Mouse (Mus musculus) embryonic facial prominence, embryonic 13.5 days (tissue): ENCODE results near the gene Mcmbp. TPM values are rescaled to one million over a fixed set of nuclear protein-coding genes. Genes with fewer than 3 reads are reported as not detected.

ENCODE experiments used
- ATAC-seq: fragments of 200-750 bp; cut with Nextera tagmentation; 2 replicates; pipeline ENCODE4 v1.8.0; 2017; ENCODE audit warnings: low read depth; ENCODE audit not compliant: insufficient number of reproducible peaks, insufficient read depth, low FRiP score, low TSS enrichment
- H3K27ac ChIP-seq: fragments of 300-500 bp; sonication (generic); 2 replicates; pipeline ENCODE4 v1.5.1; 2015; ENCODE audit warnings: moderate library complexity, mild to moderate bottlenecking, inconsistent platforms
- H3K27me3 ChIP-seq: fragments of 300-500 bp; sonication (generic); 2 replicates; pipeline ENCODE4 v1.6.1; 2015; ENCODE audit warnings: mild to moderate bottlenecking, inconsistent platforms
- H3K36me3 ChIP-seq: fragments of 300-500 bp; sonication (generic); 2 replicates; pipeline ENCODE4 v1.6.1; 2015; ENCODE audit warnings: mild to moderate bottlenecking, inconsistent platforms
- H3K4me1 ChIP-seq: fragments of 300-500 bp; sonication (generic); 2 replicates; pipeline ENCODE4 v1.6.1; 2015; ENCODE audit warnings: inconsistent platforms
- H3K4me2 ChIP-seq: fragments of 300-500 bp; sonication (generic); 2 replicates; pipeline ENCODE4 v1.6.1; 2015; ENCODE audit warnings: moderate library complexity, mild to moderate bottlenecking, inconsistent platforms
- H3K4me3 ChIP-seq: fragments of 300-500 bp; sonication (generic); 2 replicates; pipeline ENCODE4 v1.5.1; 2015; ENCODE audit warnings: mild to moderate bottlenecking, inconsistent platforms
- H3K9ac ChIP-seq: fragments of 300-500 bp; sonication (generic); 2 replicates; pipeline ENCODE4 v1.6.1; 2015; ENCODE audit warnings: mild to moderate bottlenecking, inconsistent platforms
- H3K9me3 ChIP-seq: fragments of 300-500 bp; sonication (generic); 2 replicates; pipeline ENCODE4 v1.6.1; 2016; ENCODE audit warnings: inconsistent platforms
- WGBS: fragments of 180-500 bp; shearing (Covaris S2); methylation state at CpG from one replicate; pipeline ENCODE4 v1.1.7; 2015; ENCODE audit warnings: mixed read lengths; 5-methylcytosine and 5-hydroxymethylcytosine counted together
- polyA plus RNA-seq: library from polyadenylated mRNA; unstranded; fragments of >200 nt; fragmentation: Nextera tagmentation; extraction: Ambion mirVana; gene quantifications from 2 replicates; pipeline ENCODE4 v1.2.1, GENCODE M21; 2015

Gene Mcmbp
- polyA plus RNA-seq, 1 experiment from 2014 or later: 70.8 TPM

DNA sequence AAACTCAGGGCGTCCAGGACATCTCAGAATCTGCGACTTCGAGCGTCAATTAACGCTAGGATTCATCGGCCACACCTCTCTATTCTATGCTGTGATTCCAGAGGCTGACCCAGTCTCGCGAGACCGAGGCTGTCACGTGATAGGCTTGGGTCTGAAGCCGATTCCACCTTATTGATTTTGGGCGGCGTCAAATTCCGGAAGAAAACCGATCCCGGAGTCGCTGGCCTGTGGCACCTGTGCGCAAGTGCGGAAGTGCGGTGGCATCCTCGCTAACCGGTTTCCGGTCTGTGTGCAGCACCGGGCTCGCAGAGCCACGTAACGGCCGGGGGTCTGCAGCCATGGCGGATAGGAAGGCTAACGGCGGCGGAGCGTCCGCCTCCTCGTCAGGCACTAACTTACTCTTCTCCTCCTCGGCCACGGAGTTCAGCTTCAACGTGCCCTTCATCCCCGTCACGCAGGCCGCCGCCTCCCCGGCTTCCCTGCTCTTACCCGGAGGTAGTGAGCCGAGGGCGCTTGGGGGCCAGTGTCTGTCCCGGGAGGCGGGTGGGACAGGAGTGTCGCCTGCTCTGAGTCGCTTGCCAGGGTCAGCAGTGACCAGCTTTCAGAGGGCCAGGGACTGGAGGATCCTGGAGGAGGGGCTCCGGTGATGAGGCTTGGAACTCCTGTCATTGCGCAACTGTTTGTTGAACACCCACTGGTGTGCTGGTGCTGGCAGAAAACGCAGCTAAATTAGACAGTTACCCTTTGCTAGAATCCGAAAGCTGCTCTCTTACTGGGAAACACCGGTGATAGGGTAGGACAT lies 4.6 kb upstream of the Mcmbp start, which contains the start of gene Sec23ip:
Gene Sec23ip, plus strand, starts transcription at position 260 of the 802 bp plus-strand sequence.
- Histone ChIP-seq H3K9me3 (no peaks in the 10 kb centered on the region), H3K27ac (peak within 1 kb of the TSS; percentile 74), H3K4me3 (peak within 1 kb of the TSS; percentile 99), H3K36me3 (peaks cover under 1% of the 10 kb centered on the region), H3K9ac (peak within 1 kb of the TSS; percentile 94), H3K4me2 (peak within 1 kb of the TSS; percentile 83), H3K4me1 (peaks cover 31% of the 10 kb centered on the region), H3K27me3 (peaks cover 5% of the 10 kb centered on the region)
- ATAC-seq: peak; percentile 84
- under 1% methylated on average over 55 of the region's 55 CpGs for WGBS

DNA sequence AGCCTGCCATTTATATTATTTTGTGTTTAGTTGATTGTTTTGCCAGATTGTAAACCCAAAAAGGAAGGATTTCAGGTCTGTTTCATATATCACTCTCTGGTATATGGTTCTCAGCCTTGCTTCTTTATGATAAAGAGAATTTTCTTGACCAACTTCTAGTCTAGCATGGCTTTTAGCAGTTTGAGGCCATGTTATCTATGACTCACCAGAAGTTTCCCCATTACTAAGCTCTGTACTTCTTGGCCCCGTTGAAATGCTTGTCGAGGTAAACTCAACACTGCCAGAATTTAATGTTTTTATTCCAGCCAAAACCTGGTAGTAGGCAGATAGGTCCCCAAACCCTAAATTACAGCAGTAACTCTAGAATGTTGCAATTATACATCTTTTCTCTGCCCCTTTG lies 3.6 kb upstream of the Mcmbp start:
- H3K4me1 ChIP-seq: peaks cover 33% of the 10 kb centered on the region
- H3K27ac ChIP-seq: no peak overlapping the region
- peak overlapping the region; percentile 99 for H3K4me3 ChIP-seq
- H3K27me3 ChIP-seq: peaks cover 5% of the 10 kb centered on the region
- no peaks in the 10 kb centered on the region for H3K9me3 ChIP-seq
- 70% methylated on average over 2 of the region's 2 CpGs for WGBS
- no peak overlapping the region; the same call in 1 of the 2 replicates for H3K9ac ChIP-seq
- no peak for ATAC-seq
- H3K4me2 ChIP-seq: peak overlapping the region; percentile 83
- H3K36me3 ChIP-seq: no peaks in the 10 kb centered on the region

DNA sequence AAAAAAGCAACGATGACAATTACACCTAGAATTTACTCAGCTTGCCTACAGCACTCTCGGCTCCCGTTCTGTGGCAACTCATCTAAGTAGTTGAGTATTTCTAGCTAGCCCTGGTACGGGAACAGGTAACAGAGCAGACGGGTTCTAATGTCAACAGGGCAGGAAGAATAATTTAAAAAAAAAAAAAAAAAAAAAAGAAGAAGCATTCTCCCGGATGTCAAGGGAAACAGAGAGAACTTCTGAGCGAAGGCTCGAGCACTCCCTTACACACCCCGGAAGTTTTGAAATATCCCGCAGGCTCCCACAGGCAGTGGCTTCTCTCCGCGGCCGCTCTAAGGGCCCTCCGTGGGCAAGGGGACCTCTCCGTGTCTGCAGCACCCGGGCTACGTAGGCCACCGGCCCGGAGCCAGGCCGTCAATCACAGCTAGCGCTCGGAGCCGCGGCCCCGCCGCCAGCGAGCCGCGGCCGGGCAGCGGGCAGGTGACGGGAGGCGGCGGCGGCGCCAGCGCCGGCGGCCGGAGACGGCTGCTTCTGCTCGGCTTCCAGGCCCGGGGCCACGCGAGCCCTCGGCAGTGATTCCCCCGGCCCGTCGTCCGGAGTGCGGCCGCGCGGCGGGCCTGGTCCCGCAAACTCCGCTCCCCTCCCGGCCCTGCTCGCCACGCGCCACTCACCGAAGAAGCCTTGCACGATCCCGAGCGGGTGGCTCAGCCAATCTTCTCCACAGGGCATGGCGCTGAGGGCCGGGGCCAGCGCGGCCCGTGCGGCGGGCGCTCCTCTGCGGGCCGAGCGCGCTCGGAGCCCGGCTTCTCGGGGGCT lies 625 bp downstream of the Mcmbp start:
- Histone ChIP-seq H3K27me3 (peaks cover 5% of the 10 kb centered on the region), H3K9ac (peak overlapping the region; percentile 98), H3K4me3 (peak overlapping the region; percentile 100), H3K36me3 (peaks cover 3% of the 10 kb centered on the region; the same call in 1 of the 2 replicates), H3K4me1 (peaks cover 22% of the 10 kb centered on the region), H3K27ac (peak overlapping the region; percentile 83), H3K9me3 (no peaks in the 10 kb centered on the region), H3K4me2 (peak overlapping the region; percentile 88)
- ATAC-seq: peak; percentile 27
- under 1% methylated on average over 80 of the region's 80 CpGs for WGBS

DNA sequence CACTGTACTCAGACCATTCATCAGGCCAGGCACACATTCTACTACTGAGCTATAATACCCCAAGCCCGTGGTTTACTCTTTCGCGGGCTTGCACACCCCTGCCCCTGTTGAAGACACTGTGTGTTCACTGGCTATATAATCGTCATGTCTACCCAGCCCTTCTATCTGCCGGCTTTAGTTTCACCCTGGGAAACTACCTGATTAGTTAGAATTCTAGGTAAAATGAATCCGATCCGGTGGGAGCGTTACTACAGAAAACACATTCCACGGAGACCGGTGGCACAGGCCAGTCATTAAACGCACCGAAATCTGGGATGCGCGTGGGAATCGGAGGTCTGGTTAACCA lies 1.2 kb downstream of the Mcmbp start:
- Histone ChIP-seq H3K27ac (no peak overlapping the region), H3K36me3 (peaks cover 6% of the 10 kb centered on the region; the same call in 1 of the 2 replicates), H3K4me2 (peak overlapping the region; percentile 88), H3K4me1 (peaks cover 21% of the 10 kb centered on the region), H3K4me3 (peak overlapping the region; percentile 100), H3K9me3 (no peaks in the 10 kb centered on the region), H3K27me3 (peaks cover 5% of the 10 kb centered on the region), H3K9ac (peak overlapping the region; percentile 98)
- under 1% methylated on average over 15 of the region's 15 CpGs for WGBS
- ATAC-seq: no peak

DNA sequence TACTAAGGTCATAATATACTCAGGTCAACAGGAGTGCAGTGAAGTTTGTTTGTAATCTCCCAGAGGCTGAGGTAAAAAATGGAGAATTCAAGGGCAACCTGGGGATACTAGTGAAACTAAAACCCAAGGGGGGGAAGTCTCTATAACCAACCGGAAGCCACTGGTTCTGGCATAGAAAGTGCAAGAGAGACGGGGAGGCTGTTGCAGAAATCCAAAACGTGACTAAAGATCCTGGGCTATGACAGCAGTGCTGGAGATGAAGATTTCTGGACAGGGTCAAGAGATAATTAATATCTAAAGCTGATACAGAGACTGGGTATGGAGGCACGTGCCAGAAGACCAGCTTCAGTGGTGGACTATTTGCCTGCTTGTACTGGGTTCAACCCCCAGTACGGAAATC lies 2.3 kb downstream of the Mcmbp start:
- peaks cover 6% of the 10 kb centered on the region; the same call in 1 of the 2 replicates for H3K36me3 ChIP-seq

DNA sequence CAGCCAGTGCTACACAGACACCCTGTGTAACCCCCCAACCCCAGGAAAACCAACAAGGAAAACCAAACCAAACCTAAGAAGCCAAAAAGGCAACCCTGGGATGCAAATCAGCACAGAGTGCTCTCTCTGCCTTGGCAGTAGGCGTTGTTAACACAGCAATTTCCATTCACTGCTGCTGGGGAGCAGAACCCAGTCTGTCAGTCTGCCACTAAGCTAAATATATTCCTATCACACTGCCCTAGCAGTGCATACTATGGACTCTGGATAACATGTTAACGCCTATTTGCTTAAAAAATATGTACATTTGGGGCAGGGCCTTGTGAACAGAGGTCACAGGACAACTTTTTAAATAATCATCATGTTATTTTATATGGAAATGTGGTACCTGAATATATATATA lies 8.7 kb downstream of the Mcmbp start:
- WGBS: 88% methylated on average over 2 of the region's 2 CpGs
- Histone ChIP-seq H3K4me2 (no peak overlapping the region), H3K27me3 (no peaks in the 10 kb centered on the region), H3K27ac (no peak overlapping the region), H3K9ac (no peak overlapping the region), H3K4me1 (peaks cover 6% of the 10 kb centered on the region; the same call in 1 of the 2 replicates), H3K4me3 (no peak overlapping the region), H3K36me3 (peaks cover 6% of the 10 kb centered on the region; the same call in 1 of the 2 replicates), H3K9me3 (no peaks in the 10 kb centered on the region)
- no peak for ATAC-seq

More for the DNA sequence above, 2.3 kb downstream of the Mcmbp start:
- Histone ChIP-seq H3K4me2 (peak overlapping the region; percentile 88), H3K9me3 (no peaks in the 10 kb centered on the region), H3K27ac (no peak overlapping the region), H3K4me1 (peaks cover 18% of the 10 kb centered on the region), H3K9ac (0 out of 2 replicates have a peak overlapping the region, but pooled peaks have one; percentile 36), H3K4me3 (peak overlapping the region; percentile 100), H3K27me3 (peaks cover 5% of the 10 kb centered on the region)
- WGBS: 70% methylated on average over 5 of the region's 5 CpGs
- no peak for ATAC-seq

DNA sequence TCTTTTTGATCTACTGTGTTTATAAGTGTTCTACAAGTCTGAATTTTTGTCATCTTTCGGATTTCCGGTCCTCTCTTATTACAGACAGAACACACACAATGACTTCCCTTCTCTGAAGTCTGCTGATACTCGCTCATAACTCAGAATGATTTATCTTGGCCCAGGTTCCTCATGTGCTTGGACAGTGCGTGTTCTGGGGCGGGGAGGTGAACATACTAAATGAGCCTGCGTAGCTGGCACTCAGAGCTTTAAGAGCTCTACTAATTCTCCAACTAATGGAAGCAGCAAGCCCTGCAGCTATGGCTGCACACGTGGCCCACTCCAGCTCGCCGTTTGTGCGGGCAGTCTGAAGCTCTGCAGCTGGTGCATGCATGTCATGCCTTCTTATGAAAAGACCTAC lies 11.6 kb downstream of the Mcmbp start:
- Histone ChIP-seq H3K4me3 (no peak overlapping the region), H3K4me2 (no peak overlapping the region), H3K27me3 (no peaks in the 10 kb centered on the region), H3K27ac (no peak overlapping the region), H3K9ac (no peak overlapping the region), H3K36me3 (peaks cover 4% of the 10 kb centered on the region; the same call in 1 of the 2 replicates), H3K4me1 (peaks cover 18% of the 10 kb centered on the region), H3K9me3 (no peaks in the 10 kb centered on the region)
- WGBS: 92% methylated on average over 10 of the region's 10 CpGs
- no peak for ATAC-seq

DNA sequence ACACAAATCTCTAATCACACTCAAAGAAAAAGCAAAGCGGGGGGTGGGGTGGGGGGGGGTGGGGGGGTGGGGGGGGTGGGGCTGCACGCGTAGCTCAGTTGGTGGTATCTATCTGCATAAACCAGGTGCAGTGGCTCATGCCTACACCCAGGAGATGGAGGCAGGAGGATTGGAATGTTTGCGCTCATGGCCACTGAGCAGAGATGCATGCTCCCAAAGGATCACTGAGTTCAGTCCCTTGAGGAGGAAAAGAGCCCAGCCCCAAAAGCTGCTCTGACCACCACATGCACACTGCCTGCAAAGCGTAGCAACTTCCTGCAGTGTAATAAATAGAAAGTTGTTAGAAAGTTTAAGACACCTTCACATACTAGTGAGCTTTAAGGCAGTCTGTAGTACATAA lies 12.6 kb downstream of the Mcmbp start:
- Histone ChIP-seq H3K27ac (no peak overlapping the region), H3K4me2 (no peak overlapping the region), H3K4me3 (no peak overlapping the region), H3K4me1 (peaks cover 18% of the 10 kb centered on the region), H3K9me3 (no peaks in the 10 kb centered on the region), H3K36me3 (peaks cover 12% of the 10 kb centered on the region), H3K27me3 (no peaks in the 10 kb centered on the region), H3K9ac (no peak overlapping the region)
- WGBS: 58% methylated on average over 5 of the region's 5 CpGs
- ATAC-seq: no peak

DNA sequence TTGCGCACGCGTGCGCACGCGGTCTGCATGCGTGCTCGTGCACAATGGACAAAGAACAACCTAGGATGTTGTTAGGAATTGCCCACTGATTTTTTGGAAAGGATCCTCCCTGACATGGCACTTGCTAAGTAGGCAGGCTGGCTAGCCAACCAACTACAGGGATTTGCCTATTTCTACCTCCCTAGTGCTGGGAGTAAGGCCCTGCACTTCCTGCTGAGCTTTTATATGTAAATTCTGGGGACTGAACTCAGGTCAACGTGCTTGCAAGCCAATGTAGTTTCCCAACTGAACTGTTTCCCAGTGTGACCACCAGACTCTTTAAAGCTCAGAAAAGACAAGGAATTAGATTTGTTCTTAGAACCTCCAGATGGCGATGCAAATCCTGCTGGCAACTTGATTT lies 13.3 kb downstream of the Mcmbp start:
- 65% methylated on average over 10 of the region's 10 CpGs for WGBS
- Histone ChIP-seq H3K36me3 (peaks cover 18% of the 10 kb centered on the region), H3K4me1 (peaks cover 18% of the 10 kb centered on the region), H3K9ac (no peak overlapping the region), H3K27me3 (no peaks in the 10 kb centered on the region), H3K4me2 (no peak overlapping the region), H3K27ac (no peak overlapping the region), H3K9me3 (no peaks in the 10 kb centered on the region), H3K4me3 (no peak overlapping the region)
- no peak for ATAC-seq

DNA sequence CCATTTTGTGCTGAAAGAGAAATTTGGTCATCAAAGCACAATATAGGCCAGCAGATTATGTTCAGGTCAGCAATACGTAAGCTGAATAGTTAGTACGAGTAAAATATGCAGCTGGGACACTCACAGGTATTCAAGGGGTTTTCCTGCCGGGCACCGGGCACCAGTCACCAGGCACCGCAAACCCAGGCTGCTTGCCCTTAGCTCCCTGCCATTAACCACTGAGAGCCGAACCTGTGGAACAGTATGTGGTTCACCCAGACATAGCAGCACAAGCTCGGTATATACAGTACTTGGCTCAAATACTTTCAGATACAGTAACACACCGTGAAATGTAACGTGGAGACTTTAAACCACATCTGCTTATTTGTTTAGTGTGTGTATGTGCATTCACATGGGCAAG lies 15.1 kb downstream of the Mcmbp start:
- H3K36me3 ChIP-seq: peaks cover 28% of the 10 kb centered on the region
- no peak for ATAC-seq

DNA sequence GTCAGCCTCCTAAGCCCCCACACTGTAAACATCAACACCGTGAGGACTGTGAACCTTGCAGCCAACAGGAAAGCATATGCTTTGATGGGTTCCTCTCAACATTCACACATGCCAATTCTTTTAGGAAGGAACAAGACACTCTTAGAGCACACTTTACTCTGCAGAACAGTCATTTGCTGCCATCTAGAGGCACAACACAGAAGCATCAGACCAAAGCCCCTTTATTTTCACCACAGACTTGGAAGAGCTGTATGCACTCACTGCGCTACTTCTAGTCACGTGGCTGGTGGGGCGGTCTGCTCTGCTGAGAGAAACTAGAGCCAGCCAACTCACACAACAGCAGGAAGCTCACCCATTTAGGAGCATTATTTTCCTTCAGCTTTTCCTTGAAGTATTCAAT lies 15.5 kb downstream of the Mcmbp start:
- Histone ChIP-seq H3K27ac (peak overlapping the region; percentile 13; the same call in 1 of the 2 replicates), H3K36me3 (peaks cover 31% of the 10 kb centered on the region), H3K9me3 (no peaks in the 10 kb centered on the region), H3K4me2 (no peak overlapping the region), H3K4me3 (no peak overlapping the region), H3K4me1 (peaks cover 12% of the 10 kb centered on the region), H3K9ac (no peak overlapping the region), H3K27me3 (no peaks in the 10 kb centered on the region)
- peak; percentile 76 for ATAC-seq
- WGBS: 29% methylated on average over 4 of the region's 4 CpGs

More for the DNA sequence above, 15.1 kb downstream of the Mcmbp start:
- H3K27ac ChIP-seq: peak overlapping the region; percentile 13; the same call in 1 of the 2 replicates
- H3K27me3 ChIP-seq: no peaks in the 10 kb centered on the region
- H3K9ac ChIP-seq: no peak overlapping the region
- no peaks in the 10 kb centered on the region for H3K9me3 ChIP-seq
- no peak overlapping the region for H3K4me3 ChIP-seq
- H3K4me1 ChIP-seq: peaks cover 12% of the 10 kb centered on the region
- whole genome bisulfite sequencing: 75% methylated on average over 9 of the region's 9 CpGs
- no peak overlapping the region for H3K4me2 ChIP-seq
